Mouse (Mus musculus) intestine, embryonic 14.5 days (tissue): ENCODE measurements around the gene Clec1b. TPM values are rescaled to one million over a fixed set of nuclear protein-coding genes. Genes with fewer than 3 reads are reported as not detected.

Experiments
- ATAC-seq: fragments of 200-750 bp; cut with Nextera tagmentation; replicated peaks from 2 replicates; pipeline ENCODE4 v1.8.0; 2017; ENCODE audit warnings: low read depth, moderate number of reproducible peaks, moderate TSS enrichment, moderate library complexity; ENCODE audit not compliant: low FRiP score, low TSS enrichment
- DNase-seq: peaks from one replicate; pipeline ENCODE4 v3.0.0-alpha.2; 2018; ENCODE audit warnings: low spot score
- H3K27ac ChIP-seq: fragments of 300-500 bp; sonication (generic); 2 replicates; pipeline ENCODE4 v1.5.1; 2014; ENCODE audit warnings: low read depth, mild to moderate bottlenecking, control low read depth
- H3K27me3 ChIP-seq: fragments of 300-500 bp; sonication (generic); replicated peaks from 2 replicates; pipeline ENCODE4 v1.6.1; 2014; ENCODE audit warnings: low read length, control low read depth; ENCODE audit not compliant: control insufficient read depth, insufficient read depth
- H3K36me3 ChIP-seq: fragments of 300-500 bp; sonication (generic); 2 replicates; pipeline ENCODE4 v1.6.1; 2014; ENCODE audit warnings: low read length, control low read depth; ENCODE audit not compliant: control insufficient read depth, insufficient read depth
- H3K4me1 ChIP-seq: fragments of 300-500 bp; sonication (generic); replicated peaks from 2 replicates; pipeline ENCODE4 v1.6.1; 2014; ENCODE audit warnings: low read length, control low read depth, mixed read lengths; ENCODE audit not compliant: control insufficient read depth, insufficient read depth
- H3K4me2 ChIP-seq: fragments of 300-500 bp; sonication (generic); 2 replicates; pipeline ENCODE4 v1.6.1; 2014; ENCODE audit warnings: low read length
- H3K4me3 ChIP-seq: fragments of 300-500 bp; sonication (generic); 2 replicates; pipeline ENCODE4 v1.5.1; 2014; ENCODE audit warnings: low read depth, low read length, control low read depth, mixed read lengths
- H3K9ac ChIP-seq: fragments of 300-500 bp; sonication (generic); 2 replicates; pipeline ENCODE4 v1.6.1; 2014; ENCODE audit warnings: mild to moderate bottlenecking, low read length
- H3K9me3 ChIP-seq: fragments of 300-500 bp; sonication (generic); 2 replicates; pipeline ENCODE4 v1.6.1; 2016; ENCODE audit warnings: low read length, control low read depth; ENCODE audit not compliant: control insufficient read depth
- WGBS: fragments of 180-500 bp; shearing (Covaris S2); extraction: QIAGEN DNeasy Blood & Tissue Kit; methylation state at CpG from one replicate; pipeline ENCODE4 v1.1.7; 2014; 5-methylcytosine and 5-hydroxymethylcytosine counted together
- polyA plus RNA-seq: library from polyadenylated mRNA; unstranded; fragments of >200 nt; fragmentation: Nextera tagmentation; extraction: Ambion mirVana; gene quantifications from 2 replicates; pipeline ENCODE4 v1.2.1, GENCODE M21; 2014

The Clec1b gene
- polyA plus RNA-seq, 1 experiment from 2014 or later = 1.7 TPM

GRCm38 (mm10) chr6:129369374-129370132 is 27.5 kb upstream of the Clec1b start:
- Histone ChIP-seq H3K4me2 (no peak overlapping the region), H3K9me3 (no peaks in the 10 kb centered on the region), H3K4me1 (no peaks in the 10 kb centered on the region), H3K36me3 (no peaks in the 10 kb centered on the region), H3K9ac (no peak overlapping the region), H3K27ac (no peak overlapping the region), H3K4me3 (no peak overlapping the region), H3K27me3 (no peaks in the 10 kb centered on the region)
- WGBS = 74% methylated on average over 7 of the region's 7 CpGs
- ATAC-seq (no peak), DNase-seq (no peak)

- no peak overlapping the region for H3K4me2 ChIP-seq
- no peak overlapping the region for H3K27ac ChIP-seq
- H3K9ac ChIP-seq = no peak overlapping the region
- H3K9me3 ChIP-seq = no peaks in the 10 kb centered on the region
- H3K4me1 ChIP-seq = no peaks in the 10 kb centered on the region
- no peaks in the 10 kb centered on the region for H3K27me3 ChIP-seq
- H3K4me3 ChIP-seq = no peak overlapping the region
- WGBS = 67% methylated on average over 2 of the region's 2 CpGs
- H3K36me3 ChIP-seq = no peaks in the 10 kb centered on the region
- DNase-seq (no peak), ATAC-seq (no peak)
These were observed 22.1 kb upstream of the Clec1b start for GRCm38 (mm10) chr6:129374937-129375471.

- Histone ChIP-seq H3K27ac (no peak overlapping the region), H3K4me1 (peaks cover 4% of the 10 kb centered on the region; the same call in 1 of the 2 replicates), H3K4me3 (no peak overlapping the region), H3K27me3 (no peaks in the 10 kb centered on the region), H3K9me3 (no peaks in the 10 kb centered on the region), H3K9ac (no peak overlapping the region), H3K36me3 (no peaks in the 10 kb centered on the region), H3K4me2 (no peak overlapping the region)
- no peak for DNase-seq
- 65% methylated on average over 4 of the region's 4 CpGs for WGBS
- ATAC-seq = no peak
These were observed 16.6 kb upstream of the Clec1b start for GRCm38 (mm10) chr6:129380454-129380853.

GRCm38 (mm10) chr6:129381736-129382135 is 15.4 kb upstream of the Clec1b start:
- ATAC-seq = peak; percentile 60; the same call in 1 of the 2 replicates
- no peaks in the 10 kb centered on the region for H3K9me3 ChIP-seq
- H3K27ac ChIP-seq = no peak overlapping the region
- H3K9ac ChIP-seq = no peak overlapping the region
- no peak overlapping the region for H3K4me2 ChIP-seq
- DNase-seq = no peak
- no peaks in the 10 kb centered on the region for H3K36me3 ChIP-seq
- WGBS = 63% methylated on average over 1 of the region's 1 CpGs
- H3K4me3 ChIP-seq = no peak overlapping the region
- H3K4me1 ChIP-seq = peaks cover 5% of the 10 kb centered on the region; the same call in 1 of the 2 replicates
- no peaks in the 10 kb centered on the region for H3K27me3 ChIP-seq

- no peak overlapping the region for H3K9ac ChIP-seq
These were observed 13.6 kb upstream of the Clec1b start for GRCm38 (mm10) chr6:129383466-129383865.

GRCm38 (mm10) chr6:129385000-129385399 is 12.1 kb upstream of the Clec1b start:
- DNase-seq (no peak), ATAC-seq (no peak)
- H3K4me1 ChIP-seq = peaks cover 7% of the 10 kb centered on the region; the same call in 1 of the 2 replicates
- no peak overlapping the region for H3K27ac ChIP-seq
- H3K4me3 ChIP-seq = no peak overlapping the region
- H3K9me3 ChIP-seq = no peaks in the 10 kb centered on the region
- 78% methylated on average over 4 of the region's 4 CpGs for WGBS
- no peak overlapping the region for H3K4me2 ChIP-seq
- no peaks in the 10 kb centered on the region for H3K36me3 ChIP-seq
- H3K27me3 ChIP-seq = no peaks in the 10 kb centered on the region
- H3K9ac ChIP-seq = no peak overlapping the region

More at GRCm38 (mm10) chr6:129383466-129383865, 13.6 kb upstream of the Clec1b start:
- ATAC-seq = no peak
- H3K4me2 ChIP-seq = no peak overlapping the region
- no peak for DNase-seq
- H3K4me3 ChIP-seq = no peak overlapping the region
- H3K36me3 ChIP-seq = no peaks in the 10 kb centered on the region
- H3K4me1 ChIP-seq = peaks cover 7% of the 10 kb centered on the region; the same call in 1 of the 2 replicates
- WGBS = 59% methylated on average over 3 of the region's 3 CpGs
- no peaks in the 10 kb centered on the region for H3K9me3 ChIP-seq
- no peaks in the 10 kb centered on the region for H3K27me3 ChIP-seq
- H3K27ac ChIP-seq = no peak overlapping the region

GRCm38 (mm10) chr6:129385774-129386173 is 11.3 kb upstream of the Clec1b start, which contains the start of gene Clec12b:
Gene Clec12b (minus strand): TSS chr6:129385874.
- Histone ChIP-seq H3K4me3 (no peak within 1 kb of the TSS), H3K4me2 (no peak within 1 kb of the TSS), H3K4me1 (peaks cover 7% of the 10 kb centered on the region; the same call in 1 of the 2 replicates), H3K36me3 (no peaks in the 10 kb centered on the region), H3K27me3 (no peaks in the 10 kb centered on the region), H3K27ac (no peak within 1 kb of the TSS), H3K9ac (no peak within 1 kb of the TSS), H3K9me3 (no peaks in the 10 kb centered on the region)
- no peak for ATAC-seq
- WGBS = 86% methylated on average over 2 of the region's 2 CpGs
- no peak for DNase-seq

- H3K9me3 ChIP-seq = no peaks in the 10 kb centered on the region
- H3K4me1 ChIP-seq = no peaks in the 10 kb centered on the region
- 22% methylated on average over 2 of the region's 2 CpGs for WGBS
- ATAC-seq (0 out of 2 replicates have a peak, but pooled peaks have one; percentile 47), DNase-seq (no peak)
- H3K27ac ChIP-seq = no peak overlapping the region
- no peaks in the 10 kb centered on the region for H3K27me3 ChIP-seq
- no peak overlapping the region for H3K4me2 ChIP-seq
- H3K9ac ChIP-seq = no peak overlapping the region
- no peaks in the 10 kb centered on the region for H3K36me3 ChIP-seq
- no peak overlapping the region for H3K4me3 ChIP-seq
These were observed 3.9 kb upstream of the Clec1b start for GRCm38 (mm10) chr6:129393087-129393720.
